Mouse (Mus musculus): ENCODE results near the gene Paip2b.

DNA sequence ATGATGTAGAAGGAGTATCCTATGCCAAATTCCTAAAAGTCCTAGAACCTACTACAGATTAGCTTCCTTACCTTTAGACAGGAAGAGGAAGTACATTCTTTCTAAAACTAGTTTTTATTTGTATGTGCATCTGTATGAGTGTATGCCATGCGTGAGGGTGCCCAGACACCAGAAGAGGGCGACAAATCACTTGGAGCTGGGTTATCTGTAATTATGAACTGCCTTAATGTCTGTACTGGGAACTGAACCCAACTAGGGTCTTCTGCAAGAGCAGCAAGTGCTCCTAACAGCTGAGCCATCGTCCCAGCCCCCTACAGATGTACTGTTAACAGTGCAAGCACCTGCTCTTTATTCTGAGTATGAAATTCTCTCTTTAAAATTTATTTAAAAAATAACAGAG, 15.7 kb downstream of the Paip2b start:
- TF ChIP-seq GATA1 (IDR thresholded peaks at IDR 0.05; ENCODE audit: borderline replicate concordance, low read length) (no peak), FLI1 (IDR thresholded peaks at IDR 0.05; ENCODE audit: low read length) (no peak)
